Mouse (Mus musculus) monocyte, adult 5-6 weeks (primary cell): ENCODE results near the gene Mgat5. TPM values are rescaled to one million over a fixed set of nuclear protein-coding genes. Genes with fewer than 3 reads are reported as not detected.

Experiments
- ATAC-seq: fragments of 153-309, 156-312 bp; replicated peaks from 2 replicates; pipeline ENCODE4 v1.8.0; 2017; ENCODE audit warnings: mild to moderate bottlenecking; ENCODE audit not compliant: low TSS enrichment, insufficient number of reproducible peaks, severe bottlenecking, poor library complexity, low FRiP score
- total RNA-seq: library from RNA; stranded (forward); fragments of 200-1000, 200-491, 200-594 nt; gene quantifications from 3 replicates; pipeline ENCODE4 v1.2.3, GENCODE M21; 2017

Mgat5 gene
- total RNA-seq, 1 experiment from 2014 or later, result 21.1 TPM

DNA sequence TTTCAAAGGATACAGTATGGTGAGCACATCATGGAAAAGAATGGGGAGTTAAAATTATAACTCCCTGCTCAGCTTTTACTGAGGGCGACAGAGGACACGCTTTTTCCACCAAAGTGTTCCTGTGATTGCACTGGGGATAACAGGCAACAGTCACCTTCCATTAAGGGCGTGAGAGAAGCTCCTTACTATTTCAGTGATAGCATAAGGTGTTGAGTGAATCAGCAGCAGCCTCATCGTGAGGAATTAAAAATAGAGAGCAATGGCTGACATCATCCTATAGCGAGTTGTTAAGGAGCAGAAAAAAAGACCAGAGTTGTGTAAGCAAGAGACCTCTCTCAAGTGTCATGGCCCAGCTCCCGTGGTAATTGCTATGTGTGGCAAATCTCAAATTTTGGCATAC is 41.3 kb downstream of the Mgat5 start:
- no peak for ATAC-seq

GRCm38 (mm10) chr1:127248433-127248832 is 43.6 kb downstream of the Mgat5 start:
- ATAC-seq, result no peak

DNA sequence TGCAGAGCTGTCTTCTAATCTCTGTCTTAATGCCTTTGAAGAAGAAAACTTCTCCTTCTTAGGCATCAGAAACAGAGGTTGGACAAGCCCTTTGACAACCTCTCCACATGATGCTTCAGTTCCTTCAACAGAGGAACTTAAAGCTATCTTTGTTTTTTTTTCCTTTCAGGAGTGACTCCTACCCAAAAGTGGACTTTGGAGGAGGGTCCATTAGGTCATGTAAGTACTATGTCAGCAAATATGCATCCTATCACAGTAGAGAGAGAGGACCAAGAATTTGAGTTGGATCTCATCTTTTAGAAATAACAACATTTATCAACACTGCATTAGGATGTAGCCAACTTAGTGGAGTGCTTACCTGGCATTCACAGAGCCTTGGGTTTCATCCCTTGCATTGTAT is 44.8 kb downstream of the Mgat5 start:
- no peak for ATAC-seq

- no peak for ATAC-seq
Observed at GRCm38 (mm10) chr1:127250313-127250712, 45.5 kb downstream of the Mgat5 start.

DNA sequence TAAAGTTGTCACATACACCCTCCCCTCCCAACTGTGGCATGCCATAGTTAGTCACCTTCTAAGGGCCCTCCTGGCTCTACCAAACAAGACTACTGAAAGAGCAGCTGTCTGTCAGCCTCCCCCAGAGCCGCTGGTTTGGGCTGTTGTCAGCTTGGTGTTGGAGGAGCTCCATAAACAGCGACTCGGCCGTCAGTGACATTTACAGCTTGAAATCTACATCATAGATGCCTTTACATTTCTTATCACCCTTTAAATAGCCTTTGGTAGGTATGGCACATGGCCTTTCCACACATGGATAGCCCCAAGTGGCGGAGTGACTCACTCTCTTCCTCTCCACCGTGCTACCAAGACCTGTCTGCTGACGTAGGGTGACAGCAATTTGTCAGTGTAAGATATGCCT is 46.9 kb downstream of the Mgat5 start:
- ATAC-seq, result no peak

- ATAC-seq, result no peak
Observed at GRCm38 (mm10) chr1:127257005-127257404, 52.2 kb downstream of the Mgat5 start.

DNA sequence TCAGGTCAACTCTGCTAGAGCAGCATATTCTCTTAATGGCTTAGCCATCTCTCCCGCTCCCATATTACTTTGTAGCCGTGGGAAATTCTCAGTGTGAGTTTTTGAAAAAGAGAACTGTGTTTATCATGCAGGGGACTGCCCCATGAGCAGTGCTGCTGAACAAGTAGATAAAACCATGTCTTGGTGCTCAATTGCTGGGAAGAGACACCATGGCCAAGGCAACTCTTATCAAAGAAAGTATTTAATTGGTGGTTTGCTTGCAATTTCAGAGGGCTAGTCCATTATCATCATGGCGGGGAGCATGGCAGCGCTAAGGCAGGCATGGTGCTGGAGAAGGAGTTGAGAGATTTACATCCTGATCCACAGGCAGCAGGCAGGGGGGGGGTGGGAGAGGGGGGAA is 54.9 kb downstream of the Mgat5 start:
- no peak for ATAC-seq

DNA sequence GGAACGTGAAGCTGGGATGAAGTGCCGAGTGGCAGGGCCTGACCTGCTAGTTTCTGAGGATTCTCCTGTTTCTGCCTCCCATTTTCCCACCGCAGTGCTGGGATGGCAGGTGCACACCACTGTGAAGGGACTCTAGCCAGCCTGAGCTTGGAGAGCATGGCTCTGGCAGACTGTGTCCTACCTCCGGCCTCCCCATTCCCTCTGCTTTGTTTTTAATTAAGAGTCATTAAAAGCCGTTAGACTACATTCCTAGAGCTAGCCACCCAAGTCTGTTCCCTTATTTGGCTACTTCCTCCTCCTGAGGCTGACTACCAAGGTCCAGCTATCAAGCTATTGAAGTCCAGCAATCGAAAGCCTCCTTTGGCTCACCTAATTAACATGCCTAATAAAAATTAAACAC is 56.2 kb downstream of the Mgat5 start:
- no peak for ATAC-seq

- no peak for ATAC-seq
Observed at GRCm38 (mm10) chr1:127262170-127262837, 57.5 kb downstream of the Mgat5 start.

GRCm38 (mm10) chr1:127267985-127268384 is 63.2 kb downstream of the Mgat5 start:
- no peak for ATAC-seq

- ATAC-seq, result no peak
Observed at GRCm38 (mm10) chr1:127269343-127269742, 64.5 kb downstream of the Mgat5 start.

DNA sequence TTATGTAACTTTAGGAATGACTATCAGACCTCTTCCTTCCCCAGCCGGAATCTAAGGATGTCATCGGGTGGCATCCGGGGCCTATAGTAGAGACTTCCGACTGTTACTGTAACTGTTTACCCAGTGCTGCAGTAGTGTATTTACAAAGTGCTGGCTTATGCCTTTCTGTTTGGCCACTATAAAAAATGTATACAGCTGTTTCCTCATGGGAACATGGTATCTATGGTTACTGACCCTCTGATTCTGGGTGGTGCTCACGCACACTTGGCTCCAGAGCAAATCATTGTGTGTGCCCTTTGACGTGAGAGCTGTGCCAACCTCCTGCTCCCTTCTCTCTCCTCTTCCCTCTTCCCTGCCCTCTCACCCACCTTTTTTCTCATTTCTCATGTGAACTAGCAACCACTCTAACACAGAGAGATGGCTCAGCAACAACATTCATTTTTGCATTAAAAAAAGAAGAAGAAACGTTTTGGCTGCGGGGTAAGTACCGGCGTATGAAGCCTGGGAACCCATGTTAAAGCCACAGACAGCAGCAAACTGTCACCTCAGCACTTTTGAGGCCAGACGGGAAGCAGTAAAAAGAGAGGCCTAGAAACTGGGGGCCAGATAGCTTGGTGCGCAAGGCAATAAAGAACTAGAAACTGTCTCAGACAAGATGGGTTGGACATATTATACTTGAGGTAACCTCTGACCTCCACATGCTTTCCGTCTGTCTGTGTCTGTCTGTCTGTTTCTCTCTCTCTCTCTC is 65.6 kb downstream of the Mgat5 start:
- ATAC-seq, result peak; percentile 53; the same call in 1 of the 2 replicates

- ATAC-seq, result no peak
Observed at GRCm38 (mm10) chr1:127271156-127271555, 66.3 kb downstream of the Mgat5 start.

DNA sequence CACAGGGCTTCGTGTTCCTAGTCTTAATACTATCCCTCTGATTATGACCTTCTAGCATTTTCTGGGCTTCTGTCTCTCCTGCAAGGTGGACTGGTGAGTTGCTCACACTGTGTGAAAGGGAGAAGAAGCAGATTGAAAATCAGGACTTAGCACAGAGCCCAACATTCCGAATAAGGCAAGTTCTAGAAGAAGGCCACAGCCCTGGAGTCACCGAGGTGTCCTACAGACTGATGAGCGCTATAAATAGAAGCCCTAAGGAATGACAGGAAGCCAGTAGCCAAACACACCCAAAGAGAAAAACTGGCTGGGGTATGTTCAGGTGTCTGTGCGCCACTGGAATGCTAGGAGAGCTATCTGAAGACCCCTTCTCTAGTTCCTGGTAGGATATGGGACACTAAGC is 68.5 kb downstream of the Mgat5 start:
- ATAC-seq, result no peak

- ATAC-seq, result no peak
Observed at GRCm38 (mm10) chr1:127275572-127276324, 70.9 kb downstream of the Mgat5 start.

GRCm38 (mm10) chr1:127278067-127278466 is 73.3 kb downstream of the Mgat5 start:
- no peak for ATAC-seq

- ATAC-seq, result no peak
Observed at GRCm38 (mm10) chr1:127280256-127280655, 75.4 kb downstream of the Mgat5 start.

DNA sequence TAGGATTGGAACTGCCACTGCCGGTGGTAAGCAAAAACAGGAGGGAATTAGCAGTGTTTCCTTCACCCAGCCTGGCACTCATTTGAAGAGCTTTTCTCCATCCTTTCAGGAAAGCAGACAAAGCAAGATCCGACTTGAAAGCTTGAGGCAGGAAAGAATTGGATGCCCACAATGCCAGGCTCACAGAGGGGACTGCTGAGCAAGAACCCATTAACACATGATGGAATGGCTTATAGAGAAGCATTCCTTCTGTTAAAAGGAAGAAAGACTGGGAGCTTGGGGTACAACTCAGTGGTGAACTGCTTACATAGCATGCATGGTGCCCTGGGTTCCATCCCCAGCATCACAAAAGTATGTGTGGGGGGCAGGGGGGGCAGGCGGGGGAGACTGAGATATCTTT is 80.2 kb downstream of the Mgat5 start:
- ATAC-seq, result no peak

GRCm38 (mm10) chr1:127287505-127287904 is 82.7 kb downstream of the Mgat5 start:
- no peak for ATAC-seq

GRCm38 (mm10) chr1:127290879-127291278 is 86.1 kb downstream of the Mgat5 start:
- no peak for ATAC-seq
